Mouse (Mus musculus): ENCODE data around the gene Gm10491. TPM values are rescaled to one million over a fixed set of nuclear protein-coding genes. Genes with fewer than 3 reads are reported as not detected.

Gm10491 gene
- polyA plus RNA-seq, 1 experiment, result not detected

DNA sequence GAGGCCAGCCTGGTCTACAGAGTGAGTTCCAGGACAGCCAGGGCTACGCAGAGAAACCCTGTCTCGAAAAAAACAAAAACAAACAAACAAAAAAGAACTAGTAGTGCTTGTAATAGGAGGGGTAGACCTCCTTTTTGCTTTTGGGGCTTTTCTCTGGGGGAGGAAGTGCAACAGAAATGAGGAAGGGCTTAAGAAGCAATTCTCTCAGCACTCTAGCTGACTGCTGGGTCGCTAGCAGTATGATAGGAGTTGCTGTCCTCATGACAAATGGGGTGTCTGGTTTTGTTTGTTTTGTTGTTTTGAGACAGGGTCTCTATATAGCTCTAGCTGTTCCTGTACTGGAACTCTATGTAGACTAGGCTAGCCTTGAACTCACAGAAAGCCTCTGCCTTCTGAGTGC, 43.1 kb downstream of the Gm10491 start:
- TF ChIP-seq FLI1 (IDR thresholded peaks at IDR 0.05; ENCODE audit: low read length) (no peak), GATA1 (IDR thresholded peaks at IDR 0.05; ENCODE audit: borderline replicate concordance, low read length) (no peak)
- no peak overlapping the region for H3K4me3 ChIP-seq (replicated peaks)
- H3K4me1 ChIP-seq, result peaks cover 86% of the 10 kb centered on the region
- no peaks in the 10 kb centered on the region for H3K27me3 ChIP-seq (replicated peaks)
- H3K36me3 ChIP-seq (replicated peaks; ENCODE audit: low read length), result peaks cover 42% of the 10 kb centered on the region
- no peaks in the 10 kb centered on the region for H3K9me3 ChIP-seq

DNA sequence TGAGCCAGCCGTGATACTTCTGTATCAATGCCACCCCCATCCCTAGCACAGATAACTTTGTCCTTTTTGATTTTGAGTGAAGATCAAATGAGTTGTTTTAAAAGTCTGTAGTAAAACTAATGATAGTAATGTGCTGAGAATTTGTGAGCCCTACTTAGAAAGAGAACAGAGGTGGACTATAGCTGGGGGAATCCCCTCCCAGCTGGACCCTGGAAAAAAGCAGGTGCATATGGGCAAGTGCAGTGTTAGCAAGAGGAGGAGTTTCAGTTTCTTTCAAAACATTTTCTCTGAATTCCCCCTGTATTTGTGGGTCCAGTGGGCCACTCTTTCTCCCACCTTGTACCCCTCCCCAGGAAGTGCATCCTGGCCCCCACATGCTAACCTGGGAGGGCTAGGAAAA, 44.5 kb downstream of the Gm10491 start:
- peaks cover 97% of the 10 kb centered on the region for H3K4me1 ChIP-seq
- H3K27me3 ChIP-seq (replicated peaks), result no peaks in the 10 kb centered on the region
- peaks cover 32% of the 10 kb centered on the region for H3K36me3 ChIP-seq (replicated peaks; ENCODE audit: low read length)
- TF ChIP-seq FLI1 (IDR thresholded peaks at IDR 0.05; ENCODE audit: low read length), result no peak
- no peak for TF ChIP-seq GATA1 (IDR thresholded peaks at IDR 0.05; ENCODE audit: borderline replicate concordance, low read length)
- no peaks in the 10 kb centered on the region for H3K9me3 ChIP-seq
- no peak overlapping the region for H3K4me3 ChIP-seq (replicated peaks)

DNA sequence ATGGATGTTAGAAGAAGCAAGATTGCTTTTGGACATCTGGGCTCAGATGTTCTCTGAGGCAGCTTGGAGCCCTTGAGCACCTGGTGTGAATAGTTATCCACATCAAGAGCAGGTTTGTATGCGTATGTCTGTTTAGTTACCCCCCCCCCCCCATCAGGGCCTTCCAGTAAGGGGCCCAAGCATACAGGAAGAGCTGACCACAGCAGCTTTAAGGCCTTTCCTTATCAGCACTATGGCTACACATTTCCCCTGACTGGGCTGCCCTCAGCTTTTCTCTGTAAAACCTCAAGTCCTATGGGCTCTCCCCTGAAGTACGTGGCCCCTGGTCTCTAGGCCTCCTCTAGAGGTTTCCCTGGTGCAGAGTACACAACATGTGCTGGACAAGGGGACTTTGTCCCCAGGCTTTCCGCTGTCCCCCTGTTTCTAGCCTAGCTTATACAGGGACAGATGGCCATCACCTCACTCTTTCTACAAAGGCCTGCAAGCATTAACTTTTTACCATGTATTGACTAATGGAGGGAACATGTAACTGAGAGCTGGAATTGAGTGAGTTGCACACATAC, 48.4 kb downstream of the Gm10491 start:
- Histone ChIP-seq H3K4me3 (replicated peaks) (peak overlapping the region; percentile 65), H3K9me3 (no peaks in the 10 kb centered on the region), H3K36me3 (replicated peaks; ENCODE audit: low read length) (peaks cover 25% of the 10 kb centered on the region), H3K4me1 (peaks cover 73% of the 10 kb centered on the region), H3K27me3 (replicated peaks) (no peaks in the 10 kb centered on the region)
- TF ChIP-seq FLI1 (IDR thresholded peaks at IDR 0.05; ENCODE audit: low read length) (no peak), GATA1 (IDR thresholded peaks at IDR 0.05; ENCODE audit: borderline replicate concordance, low read length) (no peak)

Other genes starting within 250 kb of the Gm10491 start
- gene Plp2, start 236.4 kb downstream of the Gm10491 start, polyA plus RNA-seq (2012; ENCODE audit: insufficient read depth, low replicate concordance), result 18.5 and 29.3 TPM in 2 replicates
- not detected in 2 replicates for gene Magix, start 226.6 kb downstream of the Gm10491 start, polyA plus RNA-seq (2012; ENCODE audit: insufficient read depth, low replicate concordance)
- 2.4 TPM in 1 of 2 replicates, not detected in the other for gene Gpkow, start 210.7 kb downstream of the Gm10491 start, polyA plus RNA-seq (2012; ENCODE audit: insufficient read depth, low replicate concordance)
- 8.7 and 24.6 TPM in 2 replicates for gene Wdr45, start 193.5 kb downstream of the Gm10491 start, polyA plus RNA-seq (2012; ENCODE audit: insufficient read depth, low replicate concordance)
- gene Gm45208, start 185.6 kb downstream of the Gm10491 start, polyA plus RNA-seq (2012; ENCODE audit: insufficient read depth, low replicate concordance), result 12.9 TPM in 1 of 2 replicates, not detected in the other
- 28.2 and 91.3 TPM in 2 replicates for gene Praf2, start 179.4 kb downstream of the Gm10491 start, polyA plus RNA-seq (2012; ENCODE audit: insufficient read depth, low replicate concordance)
- 8.5 and 31.6 TPM in 2 replicates for gene Ccdc120, start 156.9 kb downstream of the Gm10491 start, polyA plus RNA-seq (2012; ENCODE audit: insufficient read depth, low replicate concordance)
- gene Tfe3, start 145.3 kb downstream of the Gm10491 start, polyA plus RNA-seq (2012; ENCODE audit: insufficient read depth, low replicate concordance), result 17.5 and 17.8 TPM in 2 replicates
- gene Gripap1, start 118.1 kb downstream of the Gm10491 start, polyA plus RNA-seq (2012; ENCODE audit: insufficient read depth, low replicate concordance), result 7.5 and 16.3 TPM in 2 replicates
- 0.15 TPM in 1 of 2 replicates, not detected in the other for gene Kcnd1, start 85.5 kb downstream of the Gm10491 start, polyA plus RNA-seq (2012; ENCODE audit: insufficient read depth, low replicate concordance)
- gene Otud5, start 66.5 kb downstream of the Gm10491 start, polyA plus RNA-seq (2012; ENCODE audit: insufficient read depth, low replicate concordance), result 89.2 and 180 TPM in 2 replicates
- 177 and 348 TPM in 2 replicates for gene Pim2, start 29.6 kb downstream of the Gm10491 start, polyA plus RNA-seq (2012; ENCODE audit: insufficient read depth, low replicate concordance)
- 99.5 and 147 TPM in 2 replicates for gene Slc35a2, start 23.8 kb downstream of the Gm10491 start, polyA plus RNA-seq (2012; ENCODE audit: insufficient read depth, low replicate concordance)
- gene Pqbp1, start 8.6 kb downstream of the Gm10491 start, polyA plus RNA-seq (2012; ENCODE audit: insufficient read depth, low replicate concordance), result 135 and 223 TPM in 2 replicates
- gene Timm17b, start 8.5 kb downstream of the Gm10491 start, polyA plus RNA-seq (2012; ENCODE audit: insufficient read depth, low replicate concordance), result 139 and 161 TPM in 2 replicates
- not detected in 2 replicates for gene Gm10490, start 1.7 kb upstream of the Gm10491 start, polyA plus RNA-seq (2012; ENCODE audit: insufficient read depth, low replicate concordance)
- 1.4 and 3.8 TPM in 2 replicates for gene Pcsk1n, start 12.0 kb upstream of the Gm10491 start, polyA plus RNA-seq (2012; ENCODE audit: insufficient read depth, low replicate concordance)
- not detected in 2 replicates for gene Eras, start 20.8 kb upstream of the Gm10491 start, polyA plus RNA-seq (2012; ENCODE audit: insufficient read depth, low replicate concordance)
- gene Hdac6, start 40.1 kb upstream of the Gm10491 start, polyA plus RNA-seq (2012; ENCODE audit: insufficient read depth, low replicate concordance), result 0.96 and 16.9 TPM in 2 replicates
- gene Gata1, start 70.2 kb upstream of the Gm10491 start, polyA plus RNA-seq (2012; ENCODE audit: insufficient read depth, low replicate concordance), result 227 and 1,046 TPM in 2 replicates
- gene Glod5, start 110.7 kb upstream of the Gm10491 start, polyA plus RNA-seq (2012; ENCODE audit: insufficient read depth, low replicate concordance), result 0.94 TPM in 1 of 2 replicates, not detected in the other
- gene Suv39h1, start 166.9 kb upstream of the Gm10491 start, polyA plus RNA-seq (2012; ENCODE audit: insufficient read depth, low replicate concordance), result 0.99 and 3.9 TPM in 2 replicates
- 450 and 808 TPM in 2 replicates for gene Was, start 182.7 kb upstream of the Gm10491 start, polyA plus RNA-seq (2012; ENCODE audit: insufficient read depth, low replicate concordance)
- gene Wdr13, start 225.1 kb upstream of the Gm10491 start, polyA plus RNA-seq (2012; ENCODE audit: insufficient read depth, low replicate concordance), result 23.4 and 38.2 TPM in 2 replicates
- 3.2 and 96.3 TPM in 2 replicates for gene Rbm3, start 238.0 kb upstream of the Gm10491 start, polyA plus RNA-seq (2012; ENCODE audit: insufficient read depth, low replicate concordance)

Data from megakaryocyte, embryonic 14.5 days (primary cell).